Mouse (Mus musculus) hematopoietic stem cell, adult 5-6 weeks (primary cell): Measurements from ENCODE around the gene Prx. TPM values are rescaled to one million over a fixed set of nuclear protein-coding genes. Genes with fewer than 3 reads are reported as not detected.
A peak's percentile ranks its signal among the peaks of the same experiment; 100 is the strongest.
"Not testable (repeated sequence)": the region's sequence is repeated elsewhere in the genome, so short reads cannot be mapped to it uniquely, and the experiment has no call there.

Experiments
- ATAC-seq, 2 experiments: fragments of 125-278 bp in 1 of 2; replicated peaks in 1 of 2; 2 replicates each; pipeline ENCODE4 v1.8.0; 2016 to 2017; ENCODE audit warnings: inconsistent platforms in 2 of 2, mild to moderate bottlenecking in 2 of 2, moderate number of reproducible peaks in 2 of 2, low read depth in 1 of 2, moderate TSS enrichment in 1 of 2; ENCODE audit not compliant: low FRiP score in 2 of 2, poor library complexity in 2 of 2, severe bottlenecking in 2 of 2, insufficient read depth in 1 of 2, low TSS enrichment in 1 of 2
- total RNA-seq: library from RNA; stranded (forward); fragments of 172-1452, 232-1000 nt; gene quantifications from 2 replicates; pipeline ENCODE4 v1.2.3, GENCODE M21; 2017

Gene Prx
- total RNA-seq, 1 experiment from 2014 or later = 1.1 TPM

DNA sequence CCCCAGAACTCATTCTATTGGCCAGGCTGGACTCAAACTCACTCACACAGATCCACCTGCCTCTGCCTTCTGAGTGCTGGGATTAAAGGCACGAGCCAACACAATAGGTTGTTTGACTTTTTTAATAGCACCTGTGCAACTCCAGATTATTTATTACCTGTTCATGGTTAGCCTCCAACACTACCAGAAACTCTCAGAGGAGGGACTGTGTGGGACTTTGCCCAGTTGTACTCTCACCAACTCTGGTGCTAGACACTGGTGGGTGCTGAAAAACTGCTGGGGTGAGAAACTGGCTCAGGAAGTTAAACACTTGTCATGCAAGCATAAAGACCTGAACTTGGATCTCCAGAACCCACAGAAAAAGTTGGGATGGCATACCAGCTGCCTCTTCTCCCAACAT, 19.4 kb upstream of the Prx start:
- ATAC-seq = no peak

DNA sequence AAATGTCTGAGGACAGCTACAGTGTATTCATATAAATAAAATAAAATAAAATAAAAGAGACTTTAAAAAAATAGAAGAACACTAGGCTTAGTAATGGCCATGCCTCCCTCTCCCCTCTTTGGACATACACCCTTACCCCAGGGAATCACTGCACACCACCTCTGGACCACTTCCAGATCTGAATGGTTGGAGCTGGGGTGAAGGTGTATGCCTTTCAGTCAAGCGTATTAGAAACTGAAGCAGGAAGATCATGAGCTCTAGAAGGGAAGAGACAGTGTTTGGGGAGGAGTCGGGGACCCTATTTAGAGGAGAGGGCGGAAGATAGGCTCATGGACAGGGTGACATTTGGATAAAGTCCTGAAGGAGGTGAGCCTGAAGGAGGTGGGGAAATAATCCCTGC, 18.6 kb upstream of the Prx start:
- ATAC-seq = no peak

DNA sequence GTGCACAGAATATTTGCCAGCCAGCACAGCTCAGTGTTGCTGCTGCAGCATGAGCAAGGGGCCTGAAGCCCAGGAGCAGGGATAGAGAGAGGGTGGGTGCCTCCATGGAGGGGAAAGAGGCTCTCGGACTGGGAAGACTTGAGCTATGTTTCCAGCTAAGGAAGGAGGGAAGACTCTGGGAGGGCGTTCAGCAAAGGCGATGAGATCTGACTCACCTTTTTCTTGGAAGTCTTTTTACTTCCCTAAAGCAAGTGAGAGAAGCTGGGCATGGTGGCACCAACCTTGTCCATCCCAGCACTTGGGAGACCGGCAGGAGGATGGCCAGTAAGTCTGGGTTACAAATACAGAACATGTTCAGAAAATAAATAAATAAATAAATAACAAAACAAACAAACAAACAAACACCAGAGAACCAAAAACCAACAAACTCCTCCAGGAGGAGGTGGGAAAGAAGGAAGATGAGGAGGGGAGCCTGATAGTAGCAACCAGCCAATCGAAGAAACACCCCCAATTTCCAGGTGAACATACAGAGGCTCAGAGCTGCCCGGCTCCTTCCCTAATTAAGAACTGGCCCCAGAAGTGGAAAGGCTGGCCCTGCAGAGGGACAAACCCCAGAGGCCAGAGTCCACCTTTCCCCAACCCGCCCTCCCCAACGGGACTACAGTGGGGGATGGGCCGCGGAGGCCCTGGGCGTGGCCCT, 18.0 kb upstream of the Prx start:
- ATAC-seq = no peak

DNA sequence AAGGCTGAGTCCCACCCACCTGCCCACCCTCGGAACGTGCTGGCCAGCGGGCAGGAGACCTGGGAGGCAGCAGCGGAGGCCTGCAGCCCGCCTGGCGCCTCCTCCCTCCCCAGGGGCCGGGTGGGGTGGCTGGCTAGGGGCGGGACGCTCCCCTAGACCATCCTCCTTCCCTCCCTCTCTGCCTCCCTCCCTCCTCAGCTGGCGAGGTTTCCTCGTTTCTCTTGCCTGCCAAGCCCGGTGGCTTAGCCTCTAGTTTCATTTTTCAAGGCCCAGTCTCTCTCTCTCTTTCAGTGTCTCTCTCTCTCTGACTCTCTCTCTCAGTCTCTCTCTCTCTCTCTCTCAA, 17.5 kb upstream of the Prx start:
- ATAC-seq = peak; percentile 89 to 95

DNA sequence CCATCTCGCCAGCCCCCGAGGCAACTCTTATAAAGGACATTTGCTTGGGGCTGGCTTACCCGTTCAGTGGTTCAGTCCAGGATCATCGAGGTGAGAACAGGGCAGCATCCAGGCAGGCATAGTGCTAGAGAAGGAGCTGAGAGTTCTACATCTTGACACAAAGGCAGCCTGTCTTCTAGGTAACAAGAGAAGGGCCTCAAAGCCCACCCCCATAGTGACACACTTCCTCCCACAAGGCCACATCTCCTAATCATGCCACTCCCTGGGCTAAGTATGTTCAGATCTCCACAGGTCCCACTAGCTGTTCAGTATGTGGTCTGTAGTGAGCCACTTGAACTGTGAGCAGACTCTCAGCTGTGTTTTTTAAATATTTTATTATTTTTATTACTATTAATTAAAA, 15.3 kb upstream of the Prx start:
- ATAC-seq = no peak

DNA sequence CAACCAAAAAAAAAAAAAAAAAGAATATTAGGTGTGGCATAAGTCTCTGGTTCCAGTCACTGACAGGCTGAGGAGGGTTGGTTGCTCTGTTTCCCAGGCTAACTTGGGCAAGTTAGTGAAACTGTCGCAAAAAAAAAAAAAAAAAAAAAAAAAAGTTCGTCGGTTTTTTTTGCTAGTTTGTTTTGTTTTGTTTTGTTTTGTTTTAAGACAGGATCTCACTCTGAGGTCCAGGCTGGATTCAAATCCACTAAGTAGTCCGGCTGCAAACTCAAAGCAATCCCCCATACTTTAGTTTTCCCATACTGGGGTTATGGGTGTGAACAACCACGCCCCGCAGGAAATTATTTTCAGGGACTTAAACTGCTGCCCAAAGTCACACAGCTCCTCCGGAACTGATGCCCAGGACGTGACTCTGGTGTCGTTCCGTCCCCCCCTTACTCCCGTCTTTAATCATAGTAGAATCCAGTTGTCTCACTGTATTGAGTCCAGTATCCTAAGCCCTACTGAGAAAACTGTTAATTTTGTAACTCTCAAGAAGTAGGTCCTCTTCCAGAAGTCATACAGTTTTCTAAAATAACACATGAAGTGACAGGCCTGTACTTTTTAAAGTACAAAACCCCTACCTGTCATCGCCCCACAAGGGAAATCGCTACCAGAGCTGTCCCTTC, 12.9 kb upstream of the Prx start:
- no peak for ATAC-seq

DNA sequence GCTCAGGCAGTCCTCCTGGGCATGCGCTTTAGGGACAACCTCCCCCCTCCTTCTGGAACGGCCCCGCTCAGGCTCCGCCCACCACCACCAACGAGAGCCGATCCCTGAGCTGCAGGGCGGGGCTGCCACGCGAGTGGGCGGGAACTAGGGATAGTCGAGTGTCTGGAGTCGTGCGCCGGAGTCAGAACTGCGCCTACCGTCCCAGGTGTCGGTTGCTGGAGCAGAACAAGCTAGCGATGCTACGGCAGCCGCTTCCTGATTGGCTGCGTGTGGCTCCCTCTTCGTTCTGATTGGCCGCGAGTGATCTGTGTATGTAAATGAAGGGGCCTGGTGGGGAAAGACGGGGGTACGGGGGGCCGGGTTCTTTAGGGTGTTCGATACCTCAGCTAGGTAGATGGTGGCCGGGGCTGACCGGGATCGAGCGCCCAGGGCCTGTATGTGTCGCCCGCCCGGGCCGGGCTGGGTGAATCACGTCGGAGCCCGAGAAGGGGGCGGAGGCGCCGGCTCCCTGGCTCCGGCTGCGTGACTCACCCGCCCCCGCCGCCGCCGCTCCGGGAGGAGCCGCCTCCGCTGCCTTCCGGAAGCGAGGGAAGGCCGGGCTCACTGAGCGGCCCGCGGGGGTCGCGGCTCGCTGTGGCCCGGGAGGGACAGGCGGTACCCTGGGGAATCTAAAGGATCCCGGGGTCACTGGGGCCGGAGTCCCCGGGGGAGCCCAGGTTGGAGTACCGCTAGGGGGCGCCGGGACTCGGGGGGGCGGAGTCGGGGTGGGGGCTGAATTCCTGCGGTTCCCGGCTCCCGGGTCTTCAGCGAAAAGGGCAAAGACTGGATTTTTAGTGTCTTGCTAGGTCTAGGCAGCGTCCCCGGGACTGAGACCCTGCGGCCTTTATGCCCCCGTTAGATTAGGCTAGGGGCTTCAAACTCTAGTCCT, 12.1 kb upstream of the Prx start, which contains the start of gene Sertad1:
Gene Sertad1, plus strand, starts transcription at position 141 of the 928 bp plus-strand sequence.
- peak; percentile 78 to 81 for ATAC-seq

DNA sequence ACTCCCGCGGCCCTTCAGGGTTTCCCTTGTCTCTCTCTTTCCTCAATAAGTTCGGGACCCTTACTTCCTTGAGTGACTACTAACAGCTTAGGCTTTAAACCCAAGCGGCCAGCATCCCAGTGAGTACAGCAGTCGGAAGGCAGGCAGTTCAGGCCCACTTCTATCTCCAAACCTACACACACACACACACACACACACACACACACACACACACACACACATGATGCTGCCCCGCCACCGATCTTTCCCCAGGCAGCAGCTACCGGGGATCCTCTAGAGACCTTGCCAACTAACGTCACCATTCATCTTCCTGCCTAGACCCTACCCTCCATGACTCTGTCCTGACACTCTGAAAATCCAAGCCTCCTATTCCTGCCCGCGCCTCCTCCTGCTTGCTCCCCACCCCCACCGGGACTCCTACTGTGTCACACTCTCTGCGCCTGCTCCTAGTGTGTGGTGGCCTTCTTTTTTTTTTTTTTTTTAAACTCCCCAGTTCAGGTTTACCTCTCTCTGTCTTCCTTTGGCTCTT, 11.3 kb upstream of the Prx start:
- no peak for ATAC-seq

DNA sequence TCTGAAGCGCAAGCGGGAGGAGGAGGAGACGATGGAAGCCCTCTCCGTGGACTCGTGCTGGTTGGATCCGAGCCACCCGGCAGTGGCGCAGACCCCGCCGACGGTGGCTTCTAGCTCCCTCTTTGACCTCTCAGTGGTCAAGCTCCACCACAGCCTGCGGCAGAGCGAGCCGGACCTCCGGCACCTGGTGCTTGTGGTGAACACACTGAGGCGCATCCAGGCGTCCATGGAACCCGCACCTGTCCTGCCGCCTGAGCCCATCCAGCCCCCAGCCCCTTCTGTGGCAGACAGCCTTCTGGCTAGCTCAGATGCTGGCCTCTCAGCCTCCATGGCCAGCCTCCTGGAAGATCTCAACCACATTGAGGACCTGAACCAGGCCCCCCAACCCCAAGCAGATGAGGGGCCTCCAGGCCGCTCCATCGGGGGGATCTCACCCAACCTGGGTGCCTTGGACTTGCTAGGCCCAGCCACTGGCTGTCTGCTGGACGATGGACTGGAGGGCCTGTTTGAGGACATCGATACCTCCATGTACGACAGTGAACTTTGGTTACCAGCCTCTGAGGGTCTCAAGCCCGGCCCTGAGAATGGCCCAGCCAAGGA, 9.8 kb upstream of the Prx start:
- no peak for ATAC-seq

DNA sequence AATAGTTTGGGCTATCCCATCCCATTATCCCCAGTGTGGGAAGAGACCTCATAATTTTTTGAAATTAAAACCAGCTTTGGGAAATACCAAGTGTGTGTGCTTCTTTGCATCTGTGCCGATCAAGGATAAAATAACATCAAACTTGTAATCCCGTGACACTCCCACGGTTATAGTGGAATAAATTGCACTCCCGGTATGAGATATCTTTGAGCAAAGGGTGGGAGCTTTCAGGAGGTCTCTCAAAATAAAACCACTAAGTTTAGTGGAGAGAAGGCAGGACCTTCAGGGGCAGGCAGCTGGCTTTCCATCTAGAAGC, 8.9 kb upstream of the Prx start:
- no peak for ATAC-seq

DNA sequence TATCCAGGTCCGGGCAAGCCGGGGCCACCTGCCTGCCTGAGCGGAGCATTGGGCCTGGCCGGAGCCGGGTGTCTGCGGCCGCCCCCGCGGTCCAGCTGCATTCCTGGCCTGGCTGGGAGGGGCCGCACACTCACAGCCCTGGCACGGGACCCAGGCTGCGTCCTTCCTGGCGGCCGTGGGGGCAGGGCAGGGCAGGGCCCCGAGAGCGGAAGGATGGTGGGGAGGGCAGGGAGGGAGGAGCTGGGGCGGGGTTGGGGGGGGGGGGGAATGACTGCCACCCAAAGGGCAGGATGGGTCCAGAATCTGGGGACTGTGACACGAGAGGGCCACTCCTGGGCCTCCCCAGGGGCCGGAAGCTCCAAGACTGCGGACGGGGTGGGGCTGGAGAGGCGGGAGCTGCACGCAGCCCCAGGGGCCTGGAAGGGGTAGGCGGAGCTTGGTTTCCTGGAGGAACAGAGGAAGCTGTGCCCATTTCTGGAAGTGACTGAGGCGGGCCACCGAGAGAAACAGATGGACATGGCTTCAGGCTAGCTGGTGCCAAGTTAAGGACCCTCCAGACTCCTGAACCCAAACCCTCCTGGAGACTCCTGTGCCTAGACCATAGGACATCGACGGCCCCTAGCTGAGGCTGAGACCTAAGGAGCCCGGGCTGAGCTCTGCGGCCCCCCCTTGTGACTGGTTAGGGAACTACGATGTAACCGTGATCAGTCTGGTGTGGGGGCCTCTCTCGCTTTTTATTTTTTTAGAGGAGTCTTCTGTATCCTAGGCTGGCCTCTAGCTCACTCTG, 8.4 kb upstream of the Prx start:
- peak; percentile 59 to 62 for ATAC-seq

DNA sequence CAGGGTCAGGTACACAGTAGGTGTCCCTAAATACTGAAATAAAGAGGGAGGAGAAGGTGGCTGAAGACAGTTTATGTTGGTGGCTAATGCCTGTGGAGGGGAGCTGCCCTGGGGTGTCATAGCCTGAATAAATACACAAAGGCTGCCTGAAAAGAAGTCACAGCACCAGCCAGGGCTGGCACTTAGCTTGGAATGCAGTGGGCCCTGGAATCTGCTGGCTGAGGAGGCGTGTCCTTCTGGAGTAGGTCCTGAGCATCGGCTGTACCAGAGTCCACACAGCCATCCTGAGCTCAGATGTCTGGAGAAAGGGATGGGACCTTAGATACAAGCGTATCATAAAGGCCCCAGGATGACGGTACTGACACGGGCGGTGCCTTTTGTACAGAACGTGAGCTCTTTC, 7.3 kb upstream of the Prx start:
- ATAC-seq = no peak

DNA sequence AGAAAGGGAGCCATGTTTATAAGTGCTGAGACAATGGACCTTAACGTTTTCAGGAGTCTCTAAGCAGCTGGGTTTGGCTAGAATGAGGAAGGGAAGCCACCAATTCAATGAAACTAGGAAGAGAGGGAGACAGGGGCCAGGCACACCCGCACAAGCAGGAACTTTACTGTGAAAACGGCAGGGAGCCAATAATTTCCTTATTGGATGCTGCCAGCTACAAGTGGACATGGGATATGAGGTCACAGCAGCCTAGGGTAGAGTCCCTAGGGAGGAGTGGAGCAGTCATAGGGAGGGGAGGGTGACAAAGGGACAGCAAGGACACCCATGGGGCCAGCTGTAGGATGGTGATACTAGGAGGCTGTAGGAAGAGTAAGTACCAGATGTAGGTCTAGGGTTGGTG, 6.1 kb upstream of the Prx start:
- ATAC-seq = no peak

DNA sequence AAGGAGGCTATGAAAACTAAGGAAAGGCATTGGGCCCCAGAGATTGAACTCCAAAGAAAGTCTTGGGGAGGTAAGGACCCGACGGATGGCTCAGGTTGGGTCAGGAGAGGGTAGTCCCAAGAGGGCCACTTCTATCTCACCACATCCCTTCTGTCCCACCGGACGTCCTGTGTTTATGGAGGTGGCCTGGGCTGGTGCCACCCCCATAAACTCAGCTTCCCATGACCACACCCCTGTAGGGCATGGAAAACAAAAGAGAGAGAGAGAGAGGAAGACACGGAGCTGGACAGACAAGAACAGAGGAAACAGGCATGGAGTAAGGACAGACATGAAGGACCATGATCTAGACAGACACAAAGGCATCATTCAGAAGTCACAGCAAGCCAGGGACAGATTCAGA, 5.7 kb upstream of the Prx start:
- ATAC-seq = no peak

DNA sequence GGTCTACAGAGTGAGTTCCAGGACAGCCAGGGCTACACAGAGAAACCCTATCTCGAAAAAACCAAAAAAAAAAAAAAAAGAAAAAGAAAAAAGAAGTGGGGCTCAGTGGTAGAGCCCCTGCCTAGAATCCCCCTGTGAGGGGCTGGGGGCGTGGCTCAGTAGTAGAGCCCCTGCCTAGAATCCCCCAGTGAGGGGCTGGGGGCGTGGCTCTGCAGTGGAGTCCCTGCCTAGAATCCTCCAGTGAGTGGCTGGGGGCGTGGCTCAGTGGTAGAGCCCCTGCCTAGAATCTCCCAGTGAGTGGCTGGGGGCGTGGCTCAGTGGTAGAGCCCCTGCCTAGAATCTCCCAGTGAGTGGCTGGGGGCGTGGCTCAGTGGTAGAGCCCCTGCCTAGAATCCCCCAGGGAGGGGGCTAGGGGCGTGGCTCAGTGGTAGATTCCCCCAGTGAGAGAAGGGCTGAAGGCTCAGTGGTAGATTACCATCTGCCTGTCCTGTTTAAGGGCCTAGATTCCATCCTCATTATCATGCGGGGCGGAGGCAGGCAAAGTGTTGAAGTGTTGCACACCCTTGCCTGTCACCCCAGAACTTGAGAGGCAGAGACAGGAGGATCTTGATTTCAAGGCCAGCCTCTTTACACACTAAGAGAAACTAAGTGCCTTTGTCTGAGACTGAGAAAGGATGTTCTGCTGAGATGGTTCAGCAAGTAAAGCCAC, 4.3 kb upstream of the Prx start:
- ATAC-seq = not testable (repeated sequence)

DNA sequence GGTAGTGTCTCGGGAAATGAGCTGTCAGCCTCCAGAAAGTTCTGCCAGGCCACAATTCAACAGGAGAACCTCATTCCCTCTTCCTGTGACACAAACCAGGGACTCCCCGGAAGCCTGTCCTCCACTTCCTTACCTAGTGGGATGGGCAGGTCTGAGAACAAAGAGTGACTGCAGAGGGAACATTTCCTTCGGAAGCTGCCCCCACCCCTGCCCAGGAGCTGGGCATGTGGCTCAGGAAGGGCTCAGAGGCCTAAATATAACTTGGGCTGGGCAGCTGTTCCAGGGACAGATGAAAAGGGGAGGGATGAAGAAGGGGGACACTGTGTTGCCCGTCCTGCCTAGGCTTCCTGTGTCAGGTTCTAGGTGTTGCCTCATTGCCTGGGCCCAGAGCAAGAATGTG, 2.5 kb downstream of the Prx start:
- ATAC-seq = no peak
